Mouse (Mus musculus) G1E (cell line): ENCODE measurements at regions not wholly inside any gene's neighbourhood (a gene's known extent, or its start where the extent isn't known, plus 50 kb on each side); places are given as distances from the start of the nearest gene placed in this dataset.

Source experiments
- ATAC-seq: 2 replicates; pipeline ENCODE4 v1.8.0; 2016; ENCODE audit warnings: mild to moderate bottlenecking; ENCODE audit not compliant: insufficient number of reproducible peaks, poor library complexity, low FRiP score, severe bottlenecking; ENCODE audit errors: extremely low read depth
- DNase-seq: peaks from one replicate; pipeline ENCODE4 v3.0.0; 2012; ENCODE audit warnings: low spot score
- H3K27me3 ChIP-seq: 2 replicates; pipeline ENCODE4 v1.6.1; 2012; ENCODE audit warnings: mild to moderate bottlenecking, low read length, inconsistent platforms; ENCODE audit not compliant: insufficient read depth
- H3K36me3 ChIP-seq: replicated peaks from 2 replicates; pipeline ENCODE3; 2012; ENCODE audit warnings: mild to moderate bottlenecking, inconsistent platforms
- H3K4me1 ChIP-seq: 2 replicates; pipeline ENCODE4 v1.6.1; 2012; ENCODE audit warnings: low read depth, low read length, inconsistent platforms, mixed read lengths; ENCODE audit not compliant: insufficient read depth
- H3K4me3 ChIP-seq: 2 replicates; pipeline ENCODE4 v1.5.1; 2012; ENCODE audit warnings: low read depth, mild to moderate bottlenecking, inconsistent platforms, low read length, moderate library complexity, mixed read lengths
- H3K9me3 ChIP-seq: replicated peaks from 2 replicates; pipeline ENCODE4 v1.6.1; 2012; ENCODE audit warnings: inconsistent platforms
- CTCF ChIP-seq: IDR thresholded peaks from 2 replicates; pipeline ENCODE4 v1.5.1; 2012; ENCODE audit warnings: low read depth, low read length, inconsistent platforms, mixed read lengths
- GATA1 ChIP-seq: IDR thresholded peaks from 2 replicates; pipeline ENCODE4 v1.6.1; 2012; ENCODE audit warnings: borderline replicate concordance, low read length, inconsistent platforms, mixed read lengths
- GATA2 ChIP-seq: IDR thresholded peaks from 2 replicates; pipeline ENCODE4 v1.6.1; 2012; ENCODE audit warnings: low read depth, low read length, inconsistent platforms, borderline replicate concordance
- POLR2AphosphoS5 ChIP-seq: IDR thresholded peaks from 2 replicates; pipeline ENCODE4 v1.6.1; 2012; ENCODE audit warnings: low read depth, low read length, inconsistent platforms; ENCODE audit not compliant: insufficient replicate concordance
- TAL1 ChIP-seq: conservative IDR thresholded peaks from 2 replicates; pipeline ENCODE4 v1.6.1; 2012; ENCODE audit warnings: low read depth, low read length, inconsistent platforms, mixed read lengths

- no peak for TF ChIP-seq POLR2AphosphoS5
- no peak for TF ChIP-seq CTCF
- TF ChIP-seq TAL1, result no peak
- no peak for TF ChIP-seq GATA2
- TF ChIP-seq GATA1, result no peak
- DNase-seq (no peak), ATAC-seq (no peak)
- peaks cover 89% of the 10 kb centered on the region for H3K9me3 ChIP-seq
- no peak overlapping the region for H3K4me3 ChIP-seq
- H3K36me3 ChIP-seq, result no peaks in the 10 kb centered on the region
- no peaks in the 10 kb centered on the region for H3K27me3 ChIP-seq
- H3K4me1 ChIP-seq, result no peaks in the 10 kb centered on the region
Observed at GRCm38 (mm10) chr12:29246041-29246440, 282.1 kb upstream of the Myt1l start.

GRCm38 (mm10) chr12:29247356-29247755 is 280.8 kb upstream of the Myt1l start:
- Histone ChIP-seq H3K4me1 (no peaks in the 10 kb centered on the region), H3K27me3 (no peaks in the 10 kb centered on the region), H3K36me3 (no peaks in the 10 kb centered on the region), H3K4me3 (no peak overlapping the region), H3K9me3 (peaks cover 88% of the 10 kb centered on the region)
- DNase-seq (no peak), ATAC-seq (no peak)
- TF ChIP-seq CTCF (no peak), TAL1 (no peak), GATA2 (no peak), POLR2AphosphoS5 (no peak), GATA1 (no peak)

GRCm38 (mm10) chr12:29248459-29248858 is 279.7 kb upstream of the Myt1l start:
- peaks cover 88% of the 10 kb centered on the region for H3K9me3 ChIP-seq

GRCm38 (mm10) chr12:29256103-29256502 is 272.1 kb upstream of the Myt1l start:
- Histone ChIP-seq H3K4me3 (no peak overlapping the region), H3K27me3 (no peaks in the 10 kb centered on the region), H3K9me3 (peaks cover 82% of the 10 kb centered on the region), H3K4me1 (no peaks in the 10 kb centered on the region), H3K36me3 (no peaks in the 10 kb centered on the region)
- no peak for ATAC-seq
- TF ChIP-seq TAL1, result no peak
- no peak for TF ChIP-seq POLR2AphosphoS5
- no peak for TF ChIP-seq CTCF
- TF ChIP-seq GATA1, result no peak
- TF ChIP-seq GATA2, result no peak
- no peak for DNase-seq

More at GRCm38 (mm10) chr12:29248459-29248858, 279.7 kb upstream of the Myt1l start:
- Histone ChIP-seq H3K4me1 (no peaks in the 10 kb centered on the region), H3K36me3 (no peaks in the 10 kb centered on the region), H3K27me3 (no peaks in the 10 kb centered on the region), H3K4me3 (no peak overlapping the region)
- DNase-seq (no peak), ATAC-seq (no peak)
- TF ChIP-seq CTCF (no peak), POLR2AphosphoS5 (no peak), GATA2 (no peak), GATA1 (no peak), TAL1 (no peak)

GRCm38 (mm10) chr12:29257011-29257734 is 271.0 kb upstream of the Myt1l start:
- Histone ChIP-seq H3K27me3 (no peaks in the 10 kb centered on the region), H3K4me1 (no peaks in the 10 kb centered on the region), H3K9me3 (peaks cover 78% of the 10 kb centered on the region), H3K4me3 (no peak overlapping the region), H3K36me3 (no peaks in the 10 kb centered on the region)
- TF ChIP-seq TAL1 (no peak), POLR2AphosphoS5 (no peak), CTCF (no peak), GATA1 (no peak), GATA2 (no peak)
- DNase-seq, result no peak
- ATAC-seq, result no peak

- H3K4me1 ChIP-seq, result no peaks in the 10 kb centered on the region
- H3K4me3 ChIP-seq, result no peak overlapping the region
- no peaks in the 10 kb centered on the region for H3K36me3 ChIP-seq
- H3K27me3 ChIP-seq, result no peaks in the 10 kb centered on the region
- ATAC-seq (no peak), DNase-seq (no peak)
- no peak for TF ChIP-seq POLR2AphosphoS5
- no peak for TF ChIP-seq TAL1
- no peak for TF ChIP-seq GATA2
- TF ChIP-seq GATA1, result no peak
- H3K9me3 ChIP-seq, result peaks cover 71% of the 10 kb centered on the region
Observed at GRCm38 (mm10) chr12:29257735-29258547, 270.2 kb upstream of the Myt1l start.
